Mouse (Mus musculus) kidney, adult 2 months (tissue): ENCODE data around the gene Psma6. TPM values are rescaled to one million over a fixed set of nuclear protein-coding genes. Genes with fewer than 3 reads are reported as not detected.
"Not testable (repeated sequence)": the region's sequence is repeated elsewhere in the genome, so short reads cannot be mapped to it uniquely, and the experiment has no call there.

Experiments used
- DNase-seq: peaks from one replicate; pipeline ENCODE4 v3.0.0; 2021
- H3K27ac ChIP-seq: fragments of 200-500 bp; 2 replicates; pipeline ENCODE4 v1.5.1; 2012; ENCODE audit warnings: low read depth, low read length, control low read depth, inconsistent platforms; ENCODE audit not compliant: insufficient read depth
- H3K27me3 ChIP-seq: fragments of 200-500 bp; replicated peaks from 2 replicates; pipeline ENCODE4 v1.6.1; 2012; ENCODE audit warnings: mild to moderate bottlenecking, moderate library complexity, low read length, inconsistent platforms; ENCODE audit not compliant: control insufficient read depth, insufficient read depth
- H3K36me3 ChIP-seq: fragments of 200-500 bp; 2 replicates; pipeline ENCODE4 v1.6.1; 2012; ENCODE audit warnings: mild to moderate bottlenecking, moderate library complexity, low read length, inconsistent platforms; ENCODE audit not compliant: control insufficient read depth, insufficient read depth
- H3K4me1 ChIP-seq: fragments of 200-500 bp; 2 replicates; pipeline ENCODE4 v1.6.1; 2011; ENCODE audit warnings: low read length; ENCODE audit not compliant: control insufficient read depth, insufficient read depth
- H3K4me3 ChIP-seq: fragments of 200-500 bp; 2 replicates; pipeline ENCODE4 v1.5.1; 2011; ENCODE audit warnings: mild to moderate bottlenecking, low read depth, low read length, control low read depth; ENCODE audit not compliant: insufficient read depth
- CTCF ChIP-seq: fragments of 200-500 bp; conservative IDR thresholded peaks from 2 replicates; pipeline ENCODE4 v1.5.1; 2011; ENCODE audit warnings: low read depth, mild to moderate bottlenecking, control low read depth, low read length, moderate library complexity, mixed read lengths; ENCODE audit not compliant: insufficient read depth, insufficient read length
- POLR2A ChIP-seq: fragments of 200-500 bp; IDR thresholded peaks from one replicate; pipeline ENCODE4 v1.6.1; 2011; ENCODE audit warnings: low read depth, low read length, control low read depth
- WGBS: fragments of 180-500 bp; shearing (Covaris S2); methylation state at CpG from one replicate; pipeline ENCODE4 v1.1.7; 2018; 5-methylcytosine and 5-hydroxymethylcytosine counted together
- polyA plus RNA-seq: library from polyadenylated mRNA; depleted of rRNA; stranded (reverse); fragments of >200 nt; gene quantifications from 2 replicates; pipeline ENCODE4 v1.2.3, GENCODE M21; 2012

Psma6 gene
- polyA plus RNA-seq, 1 experiment, result 80.2 TPM

DNA sequence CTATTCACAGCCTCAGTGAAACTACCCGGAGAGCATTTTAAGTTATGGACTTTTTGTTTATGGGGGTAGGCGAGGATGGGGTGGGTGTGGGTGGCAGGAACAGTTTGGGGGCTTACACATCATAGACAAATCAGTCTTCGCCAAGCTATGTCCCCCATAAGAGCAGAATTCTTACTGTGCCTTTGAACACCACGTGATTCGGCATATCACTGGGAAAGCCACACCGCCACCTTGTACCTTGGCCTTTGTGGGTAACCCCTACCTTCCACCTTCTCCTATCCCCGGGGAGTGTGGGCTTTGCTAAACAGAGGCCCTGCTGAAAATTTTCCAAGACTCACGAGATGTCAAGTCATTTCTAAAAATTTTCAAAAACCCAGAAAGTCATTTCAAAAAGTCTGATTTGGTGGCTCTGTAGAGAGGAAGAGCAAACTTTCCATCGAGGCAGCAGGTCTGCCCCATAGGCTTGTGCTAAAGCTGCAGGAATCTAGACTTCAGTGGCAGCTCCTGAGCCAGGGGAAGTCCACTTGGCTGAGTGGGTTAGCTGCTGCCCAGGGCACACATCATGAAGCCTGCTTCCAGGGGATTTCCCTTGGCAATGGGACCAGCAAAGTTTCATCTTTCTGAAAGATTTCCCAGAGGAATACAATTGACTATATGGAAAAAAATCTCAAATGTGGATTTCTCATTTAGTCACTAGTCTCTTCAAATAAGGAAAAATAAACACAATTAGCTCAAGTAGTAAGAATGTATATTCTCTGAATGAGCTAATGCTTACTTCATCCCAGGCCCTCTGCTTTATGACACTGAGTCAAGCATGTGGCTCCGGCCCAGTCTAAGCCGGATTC lies 8.9 kb downstream of the Psma6 start:
- WGBS, result 90% methylated on average over 11 of the region's 11 CpGs
- H3K4me3 ChIP-seq, result no peak overlapping the region
- H3K27ac ChIP-seq, result no peak overlapping the region
- no peaks in the 10 kb centered on the region for H3K4me1 ChIP-seq
- no peaks in the 10 kb centered on the region for H3K27me3 ChIP-seq
- no peaks in the 10 kb centered on the region for H3K36me3 ChIP-seq
- DNase-seq, result no peak
- TF ChIP-seq CTCF, result no peak
- no peak for TF ChIP-seq POLR2A

DNA sequence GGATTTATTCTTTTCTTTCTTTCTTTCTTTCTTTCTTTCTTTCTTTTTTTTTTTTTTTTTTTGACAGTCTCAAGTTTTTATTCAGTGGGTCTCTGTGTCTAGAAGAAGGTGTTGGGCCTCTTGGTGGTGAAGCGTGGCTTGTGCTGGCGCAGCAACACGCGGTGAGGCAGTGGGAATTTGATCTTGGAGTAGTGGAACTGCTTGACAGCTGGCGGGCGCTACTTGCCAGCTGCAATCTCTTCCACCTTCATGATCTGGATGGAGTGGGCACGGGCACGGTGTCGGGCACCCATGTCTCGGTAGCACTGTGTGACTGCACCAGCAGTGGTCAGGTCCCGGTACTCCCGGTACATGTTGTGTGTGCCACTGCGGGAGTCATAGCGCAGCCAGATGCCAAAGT lies 11.6 kb downstream of the Psma6 start:
- H3K4me3 ChIP-seq, H3K27me3 ChIP-seq, H3K4me1 ChIP-seq, H3K36me3 ChIP-seq, DNase-seq, H3K27ac ChIP-seq: not testable (repeated sequence)
- 94% methylated on average over 14 of the region's 14 CpGs for WGBS

DNA sequence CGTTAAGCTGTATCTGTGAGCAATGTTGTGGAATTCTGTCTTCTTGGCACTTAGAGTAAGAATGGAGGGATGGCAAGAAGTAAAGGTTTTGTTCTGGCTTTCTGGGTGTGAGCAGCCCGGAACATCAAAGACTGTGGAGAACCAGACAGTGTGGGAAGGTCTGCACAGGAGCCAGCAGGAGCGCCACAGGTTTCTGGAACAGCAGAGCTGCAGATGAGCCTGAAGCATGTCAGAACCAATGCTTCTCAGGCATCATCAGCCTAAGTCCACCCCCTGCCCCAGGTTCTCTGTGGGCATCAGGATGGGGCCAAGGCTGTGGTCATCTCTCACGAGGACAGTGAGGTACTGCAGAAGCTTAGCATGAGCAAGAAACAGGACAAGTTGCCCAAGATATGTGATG lies 12.5 kb downstream of the Psma6 start:
- H3K4me3 ChIP-seq, result no peak overlapping the region
- TF ChIP-seq POLR2A (no peak), CTCF (no peak)
- peaks cover 5% of the 10 kb centered on the region; the same call in 1 of the 2 replicates for H3K4me1 ChIP-seq
- no peaks in the 10 kb centered on the region for H3K36me3 ChIP-seq
- H3K27ac ChIP-seq, result no peak overlapping the region
- WGBS, result 96% methylated on average over 4 of the region's 4 CpGs
- no peaks in the 10 kb centered on the region for H3K27me3 ChIP-seq
- DNase-seq, result no peak

DNA sequence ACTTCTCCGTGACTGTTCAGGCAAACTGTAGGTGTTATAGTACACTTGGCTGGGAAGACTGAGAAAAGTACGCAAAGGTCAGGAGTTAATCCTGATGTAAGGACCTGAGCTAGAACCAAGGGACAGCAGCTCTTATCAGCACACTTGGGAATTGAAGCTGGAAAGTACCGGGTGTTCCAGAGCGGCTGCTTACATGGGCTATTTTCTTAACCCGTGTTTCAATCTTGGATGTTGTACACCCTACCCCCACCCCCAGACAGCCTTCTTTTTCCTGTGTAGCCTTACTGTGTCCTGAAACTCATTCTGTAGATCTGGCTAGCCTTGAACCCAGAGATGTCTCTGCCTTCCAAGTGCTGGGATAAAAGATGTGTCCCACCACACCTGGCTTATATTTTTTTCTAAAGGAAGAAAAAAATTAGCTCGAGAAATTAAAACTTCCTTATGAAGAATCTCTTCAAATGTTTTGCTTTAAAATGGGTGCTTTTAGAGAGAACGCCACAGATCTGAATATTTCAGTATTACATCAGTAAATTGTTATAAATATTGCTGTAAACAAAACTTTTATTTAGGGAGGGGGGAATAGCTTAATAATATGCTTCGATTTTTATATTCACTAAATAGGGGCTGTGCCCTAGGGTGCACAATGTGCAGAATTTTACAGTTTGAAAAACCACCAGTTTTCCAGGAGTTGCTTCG lies 13.7 kb downstream of the Psma6 start:
- Histone ChIP-seq H3K36me3 (no peaks in the 10 kb centered on the region), H3K4me3 (peak overlapping the region; percentile 96), H3K27ac (peak overlapping the region; percentile 99), H3K27me3 (no peaks in the 10 kb centered on the region), H3K4me1 (peaks cover 5% of the 10 kb centered on the region; the same call in 1 of the 2 replicates)
- WGBS, result 51% methylated on average over 9 of the region's 9 CpGs
- peak; percentile 26 for DNase-seq
- TF ChIP-seq POLR2A (no peak), CTCF (no peak)

DNA sequence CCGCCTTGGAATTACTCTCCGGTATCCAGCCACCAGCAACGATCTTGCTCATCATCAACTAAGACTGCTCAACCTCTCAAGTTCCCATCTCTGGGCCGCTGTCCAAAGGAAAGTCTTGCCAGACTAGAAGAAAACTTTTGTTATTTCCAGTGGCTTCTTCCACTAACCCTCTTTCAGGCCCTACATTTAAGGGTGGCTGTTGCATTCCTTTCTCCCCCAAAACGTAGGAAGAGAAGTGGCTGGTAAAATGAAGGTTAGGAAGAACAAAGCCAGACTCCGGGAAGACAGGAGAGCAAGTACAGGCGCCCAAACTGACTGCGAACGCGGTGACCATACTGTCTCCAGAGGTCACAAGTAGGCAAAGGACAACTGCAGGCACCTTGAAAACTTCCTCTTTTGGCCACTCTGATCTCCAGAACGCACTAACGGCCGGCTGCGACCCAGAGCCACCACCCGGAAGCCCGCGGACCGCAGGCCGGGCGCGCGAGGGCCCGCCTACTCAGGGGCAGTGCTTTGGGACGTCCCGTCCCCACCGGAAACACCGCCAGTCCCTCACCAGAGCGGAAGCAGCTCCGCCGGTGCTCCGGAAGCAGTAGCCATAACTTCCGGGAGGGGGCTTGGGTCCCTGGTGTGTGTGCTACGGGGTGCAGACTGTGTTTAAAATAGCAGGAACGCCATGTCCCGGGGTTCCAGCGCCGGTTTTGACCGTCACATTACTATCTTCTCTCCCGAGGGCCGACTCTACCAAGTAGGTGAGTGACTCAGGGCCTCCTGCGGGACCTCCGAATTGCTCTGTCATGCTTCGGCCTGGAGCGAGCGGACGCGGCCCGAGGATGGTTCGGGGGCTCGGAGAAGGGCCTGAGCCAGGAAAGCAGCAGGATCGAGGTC lies 14.5 kb downstream of the Psma6 start:
- H3K36me3 ChIP-seq, result no peaks in the 10 kb centered on the region
- peak; percentile 95 for DNase-seq
- WGBS, result under 1% methylated on average over 51 of the region's 51 CpGs
- TF ChIP-seq POLR2A, result peak; percentile 85
- TF ChIP-seq CTCF, result no peak
- no peaks in the 10 kb centered on the region for H3K27me3 ChIP-seq
- peaks cover 5% of the 10 kb centered on the region; the same call in 1 of the 2 replicates for H3K4me1 ChIP-seq
- peak overlapping the region; percentile 99 for H3K27ac ChIP-seq
- H3K4me3 ChIP-seq, result peak overlapping the region; percentile 96

DNA sequence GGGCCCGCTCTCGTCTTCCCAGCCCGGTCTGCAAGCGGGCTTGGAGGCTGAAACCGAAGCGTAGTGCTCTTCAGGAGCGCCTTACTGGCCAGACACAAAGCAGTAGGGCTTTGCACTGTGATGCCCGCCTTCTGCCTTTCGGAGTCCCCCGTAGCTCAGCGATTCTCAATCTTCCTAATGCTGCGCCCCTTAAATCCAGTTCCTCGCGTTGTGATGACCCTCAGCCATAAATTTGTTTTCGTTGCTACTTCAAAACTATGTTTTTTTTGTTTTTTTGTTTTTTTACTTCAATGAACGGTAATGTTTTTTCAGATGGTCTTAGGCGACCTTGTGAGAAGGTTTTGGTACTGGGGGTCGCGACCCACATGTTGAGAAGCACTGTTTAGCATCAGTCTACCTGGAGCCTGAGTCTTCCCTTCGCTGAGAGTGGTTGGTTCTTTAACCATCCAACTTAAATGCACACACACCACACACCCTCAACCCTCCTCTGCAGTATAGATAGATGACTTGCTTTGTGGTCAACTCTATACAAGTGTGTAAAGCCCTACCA lies 15.2 kb downstream of the Psma6 start:
- Histone ChIP-seq H3K4me3 (peak overlapping the region; percentile 96), H3K27me3 (no peaks in the 10 kb centered on the region), H3K36me3 (no peaks in the 10 kb centered on the region), H3K27ac (peak overlapping the region; percentile 89), H3K4me1 (peaks cover 5% of the 10 kb centered on the region; the same call in 1 of the 2 replicates)
- no peak for DNase-seq
- TF ChIP-seq POLR2A (no peak), CTCF (no peak)
- 1% methylated on average over 20 of the region's 20 CpGs for WGBS
